Mouse (Mus musculus) gonadal fat pad, adult 2 months (tissue): ENCODE data around the gene Pik3cb. TPM values are rescaled to one million over a fixed set of nuclear protein-coding genes. Genes with fewer than 3 reads are reported as not detected.

ENCODE experiments used
- DNase-seq: peaks from one replicate; pipeline ENCODE4 v3.0.0-alpha.2; 2012; ENCODE audit warnings: low read depth
- polyA plus RNA-seq: library from polyadenylated mRNA; depleted of rRNA; stranded (reverse); fragments of >200 nt; gene quantifications from 2 replicates; pipeline ENCODE4 v1.2.3, GENCODE M21; 2012

Gene Pik3cb
- polyA plus RNA-seq, 1 experiment, result 7.7 TPM

DNA sequence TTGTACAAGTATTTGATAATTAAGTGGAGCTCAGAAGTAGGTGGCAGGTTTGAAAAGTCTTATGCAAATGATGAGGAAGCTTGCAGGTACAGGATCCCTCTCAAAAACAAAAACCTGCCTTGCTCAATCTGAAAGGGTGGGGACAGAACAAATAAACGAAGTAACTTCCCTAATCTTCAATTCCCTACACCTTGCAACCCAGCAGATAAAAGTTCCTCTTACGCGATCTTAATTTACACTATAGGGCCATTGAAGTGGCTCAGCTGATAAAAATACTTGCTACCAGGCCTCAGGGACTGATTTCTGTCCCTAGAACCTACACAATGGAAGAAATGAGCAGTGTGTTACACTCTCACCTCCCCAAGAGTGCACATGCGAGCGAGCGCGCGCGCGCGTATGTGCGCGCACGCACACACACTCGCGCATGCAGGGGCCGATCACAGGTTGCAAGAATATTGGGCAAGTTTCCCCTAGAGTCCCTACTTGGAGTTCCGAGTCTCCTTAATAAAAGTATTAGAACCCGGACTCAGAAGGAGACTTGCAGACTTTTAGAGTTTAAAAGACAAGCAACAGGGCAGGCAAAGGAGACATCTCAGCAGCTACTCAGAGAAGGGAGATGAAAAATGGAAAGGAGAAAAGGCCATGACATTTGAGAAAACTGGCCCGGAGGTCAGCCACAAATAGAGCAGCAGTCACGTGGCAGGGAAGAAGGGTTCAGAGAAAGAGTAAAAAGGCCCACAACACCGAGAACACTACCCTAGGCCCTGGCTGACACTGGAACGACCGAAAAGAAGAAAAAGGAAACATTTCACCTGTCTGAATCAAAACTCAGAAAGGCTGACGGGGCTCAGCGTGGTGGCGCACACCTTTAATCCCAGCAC, 6.7 kb upstream of the Pik3cb start:
- no peak for DNase-seq

DNA sequence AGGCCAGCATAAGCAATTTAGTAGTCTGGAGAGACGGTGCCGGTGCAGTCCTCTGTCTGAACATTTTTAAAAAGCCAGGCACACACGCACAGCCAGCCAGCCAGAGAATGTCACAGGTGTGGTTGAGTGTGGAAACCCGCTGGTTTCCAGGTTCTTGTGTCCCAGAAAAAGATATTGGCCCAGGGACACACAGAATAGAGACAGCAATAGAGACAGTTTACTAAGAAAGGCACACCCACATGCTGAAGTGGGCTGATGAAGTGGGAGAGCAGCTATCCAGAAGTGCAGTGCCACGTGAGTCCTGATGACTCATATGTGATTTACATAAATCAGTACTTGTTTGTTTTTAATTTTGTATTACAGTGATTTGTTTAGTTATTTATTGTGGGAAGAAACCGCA, 5.3 kb upstream of the Pik3cb start:
- no peak for DNase-seq

DNA sequence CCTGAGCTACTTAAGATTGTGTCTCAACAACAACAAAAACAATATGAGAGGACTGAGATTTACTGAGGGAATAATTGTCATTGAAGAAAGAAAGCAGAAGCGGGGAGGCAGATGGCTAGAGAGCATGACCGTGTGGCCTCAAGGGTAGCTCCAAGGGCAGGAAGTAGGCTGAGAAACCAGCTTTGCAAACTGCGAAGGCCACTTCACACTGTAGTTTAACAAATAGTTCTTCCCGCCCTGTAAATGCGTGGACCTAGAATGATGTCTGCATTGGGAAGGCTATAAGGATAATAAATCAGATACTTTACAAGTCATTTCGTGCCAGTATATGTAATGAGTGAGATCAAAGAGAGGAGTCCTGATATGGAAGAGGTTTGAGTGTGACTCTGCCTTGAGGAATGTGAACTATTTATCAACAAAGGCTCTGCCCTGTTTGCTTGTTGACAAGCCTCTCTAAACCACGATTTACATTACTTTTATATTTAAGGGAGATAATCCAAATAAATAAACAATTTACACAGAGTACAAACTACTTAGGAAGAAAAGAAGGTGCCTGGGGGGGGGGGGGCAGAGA, 4.1 kb upstream of the Pik3cb start:
- DNase-seq, result no peak

DNA sequence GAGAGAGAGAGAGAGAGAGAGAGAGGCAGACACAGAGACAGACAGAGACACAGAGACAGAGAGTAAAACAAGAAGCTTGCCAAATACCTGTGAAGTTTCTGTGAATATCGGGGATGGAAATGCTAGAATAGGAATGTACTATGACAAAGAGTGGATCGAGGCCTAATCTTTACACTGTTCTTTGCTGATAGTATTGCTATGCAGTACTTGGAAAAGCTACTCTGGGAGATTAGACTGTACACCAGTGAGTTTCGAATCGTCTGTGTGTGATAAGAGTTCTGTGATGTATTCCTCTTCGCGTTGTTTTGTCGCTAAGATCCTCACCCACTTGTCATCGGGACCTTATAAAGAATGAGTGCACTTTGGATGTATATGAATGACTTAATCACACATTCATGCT, 1.2 kb upstream of the Pik3cb start:
- DNase-seq, result no peak

DNA sequence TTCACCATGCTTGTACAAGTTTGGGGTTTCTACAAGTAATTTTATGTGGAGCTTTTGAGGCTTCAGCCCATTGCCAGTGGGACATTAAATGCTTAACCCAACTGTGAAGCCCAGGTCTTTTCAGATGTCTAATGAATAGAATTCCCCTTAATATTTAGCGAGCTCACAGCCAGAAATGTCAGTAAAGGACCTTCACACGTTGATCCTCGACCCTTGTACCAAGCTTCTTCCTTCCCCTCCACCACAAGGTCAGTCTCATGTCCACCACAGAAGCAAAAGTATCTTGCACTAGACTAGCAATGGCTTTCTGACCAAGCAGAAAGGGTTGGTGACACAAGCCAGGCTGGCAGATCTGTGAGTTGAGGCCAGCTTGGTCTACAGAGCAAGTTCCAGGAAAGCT, 750 bp upstream of the Pik3cb start:
- no peak for DNase-seq

DNA sequence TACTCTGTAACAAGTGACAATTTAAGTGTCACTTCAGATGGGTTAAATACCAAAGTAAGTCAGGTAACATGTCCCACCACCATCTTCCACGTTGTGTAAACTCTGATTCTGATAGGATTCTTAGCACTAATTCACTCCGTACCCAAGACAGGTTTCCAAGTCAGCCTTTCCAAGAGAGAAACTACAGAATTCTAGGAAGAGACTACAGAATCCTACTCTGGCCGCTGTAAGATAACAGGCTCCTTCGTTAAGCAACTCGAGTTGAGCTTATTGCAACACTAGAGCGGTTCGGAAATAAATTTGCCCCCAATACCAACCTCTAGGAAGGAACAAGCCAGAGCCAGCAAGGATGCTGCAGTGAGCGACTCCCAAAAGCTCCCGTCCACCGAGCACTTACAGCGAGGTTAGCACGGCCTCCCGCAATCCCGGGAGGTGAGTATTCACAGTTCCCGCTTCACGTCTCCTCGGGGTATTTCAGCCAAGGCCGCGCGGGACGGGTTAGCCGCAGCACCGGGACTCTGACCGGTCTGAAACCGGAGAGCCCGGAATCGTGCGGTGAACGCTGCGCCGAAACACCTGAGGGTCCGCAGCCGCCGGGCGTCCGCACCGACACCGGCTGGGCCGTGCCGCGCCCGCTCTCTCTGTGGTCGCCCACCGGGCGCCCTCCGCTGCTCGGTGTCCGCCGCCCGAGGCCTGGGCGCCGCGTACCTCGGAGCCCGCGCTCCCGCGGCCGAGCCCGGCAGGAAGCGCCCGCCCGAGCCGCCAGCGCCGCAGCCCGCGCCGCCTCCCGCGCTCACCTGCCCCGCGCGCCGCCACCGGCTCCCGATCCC, 1.0 kb downstream of the Pik3cb start:
- DNase-seq, result no peak

DNA sequence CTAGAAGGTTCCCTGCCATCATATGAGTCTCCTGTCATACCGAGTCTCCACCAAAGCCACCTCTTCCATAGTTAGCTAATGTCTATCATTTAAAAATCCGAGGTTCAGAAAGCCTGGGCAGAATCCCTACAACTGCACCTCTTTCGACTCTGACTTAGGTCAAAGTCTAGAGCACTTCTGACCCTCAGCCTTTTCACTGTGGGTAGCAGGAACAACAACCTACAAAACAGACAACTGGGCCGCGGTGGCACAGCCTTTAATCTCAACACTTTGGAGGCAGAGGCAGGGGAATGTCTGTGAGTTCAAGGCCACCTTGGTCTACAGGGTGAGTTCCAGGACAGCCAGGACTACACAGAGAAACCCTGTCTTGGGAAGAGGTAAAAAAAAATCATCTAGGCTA, 3.1 kb downstream of the Pik3cb start:
- DNase-seq, result no peak

DNA sequence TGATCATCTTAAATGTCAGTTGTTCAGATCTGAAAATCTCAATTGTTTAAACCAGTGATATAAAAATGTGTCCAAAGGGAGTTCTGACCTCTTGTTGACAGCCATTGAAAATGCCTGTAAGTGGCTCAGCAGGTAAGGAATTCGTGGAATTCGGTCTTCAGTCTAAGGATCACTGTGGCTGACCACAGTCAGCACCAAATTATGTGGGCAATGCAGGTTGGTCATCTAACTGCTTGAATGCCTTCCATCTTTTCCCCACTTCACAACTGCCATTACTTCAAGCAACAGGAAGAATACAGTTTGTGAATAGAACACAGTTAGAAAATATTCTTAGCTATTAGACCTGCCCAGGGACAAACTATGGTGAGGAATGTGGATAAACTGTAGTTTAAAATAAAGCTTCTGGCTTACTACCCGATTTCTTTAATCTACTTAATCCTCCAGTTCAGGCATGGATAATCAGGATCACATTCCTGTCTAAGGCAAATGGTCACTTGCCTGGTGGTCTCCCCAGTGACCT, 8.4 kb downstream of the Pik3cb start:
- no peak for DNase-seq

DNA sequence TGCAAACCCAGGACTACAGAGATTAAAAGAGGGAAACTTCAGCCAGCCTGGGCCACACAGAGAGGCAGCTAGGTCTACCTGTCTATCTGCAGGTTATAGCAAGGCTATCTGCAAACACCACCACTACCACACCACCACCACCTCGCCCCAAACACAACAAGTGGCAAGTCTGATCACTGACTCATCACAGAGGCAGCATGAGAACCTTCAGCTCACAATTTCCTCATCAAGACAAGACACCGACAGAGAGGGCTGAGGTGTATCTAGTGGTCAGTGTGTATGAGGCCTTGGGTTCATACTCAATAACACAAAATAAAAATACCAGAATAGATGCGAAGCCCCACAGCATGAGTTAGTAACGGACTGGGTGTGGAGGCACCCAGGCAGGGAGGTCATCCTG, 9.3 kb downstream of the Pik3cb start:
- no peak for DNase-seq

DNA sequence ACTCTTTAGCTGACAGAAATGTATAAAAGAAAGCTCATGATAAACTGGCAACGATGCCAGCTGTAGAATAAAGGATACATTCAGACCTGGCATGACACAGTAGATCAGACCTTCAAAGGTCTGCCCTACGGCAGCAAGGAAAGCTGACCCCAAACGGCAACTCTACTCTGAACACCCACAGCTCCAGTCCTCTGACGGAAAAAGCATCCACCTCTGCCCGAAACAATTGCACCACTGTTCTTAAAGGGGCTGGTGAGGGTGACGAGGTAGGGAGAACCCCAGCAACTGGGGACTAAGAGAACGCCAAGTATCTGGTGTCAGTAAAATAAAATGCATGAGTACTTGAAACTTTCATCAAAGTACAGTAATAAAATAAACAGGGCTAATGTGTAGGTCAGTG, 12.8 kb downstream of the Pik3cb start:
- DNase-seq, result no peak

DNA sequence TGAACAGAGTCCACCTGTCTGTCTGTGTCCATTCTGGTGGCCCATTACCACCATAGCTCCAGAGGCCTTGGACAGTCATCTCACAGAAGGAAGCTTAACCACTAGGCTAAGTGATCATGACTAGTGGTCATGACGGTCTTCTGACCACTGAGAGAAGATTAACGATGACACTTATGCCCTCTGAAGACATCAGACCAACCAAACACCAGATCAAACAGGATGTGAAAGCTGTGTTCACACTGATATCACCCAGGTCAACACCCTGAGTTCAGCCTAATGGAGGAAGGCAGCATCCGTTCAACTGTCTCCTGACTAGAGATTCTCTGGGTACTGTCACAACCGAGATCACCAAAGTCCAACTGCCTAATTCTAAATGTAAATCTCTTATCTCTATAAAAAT, 17.7 kb downstream of the Pik3cb start:
- DNase-seq, result no peak

DNA sequence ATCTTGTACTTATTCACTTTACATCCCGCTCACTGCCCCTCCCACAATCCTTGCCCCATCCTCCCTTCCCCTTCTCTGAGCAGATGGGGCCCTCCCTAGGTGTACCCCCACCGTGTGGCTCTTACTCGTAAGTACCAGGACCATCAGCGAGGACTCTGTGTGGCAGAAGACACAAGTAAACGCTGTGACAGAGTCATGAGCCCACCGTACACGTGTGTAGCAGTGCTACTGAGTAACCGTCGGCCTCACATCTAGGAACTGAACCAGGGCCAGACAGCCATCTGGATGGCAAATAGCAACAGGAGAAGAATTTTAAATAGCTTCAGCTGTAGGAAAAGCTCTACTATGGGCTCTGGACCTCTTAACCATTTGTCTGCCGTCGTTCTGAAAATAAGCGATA, 28.0 kb downstream of the Pik3cb start:
- DNase-seq, result no peak

DNA sequence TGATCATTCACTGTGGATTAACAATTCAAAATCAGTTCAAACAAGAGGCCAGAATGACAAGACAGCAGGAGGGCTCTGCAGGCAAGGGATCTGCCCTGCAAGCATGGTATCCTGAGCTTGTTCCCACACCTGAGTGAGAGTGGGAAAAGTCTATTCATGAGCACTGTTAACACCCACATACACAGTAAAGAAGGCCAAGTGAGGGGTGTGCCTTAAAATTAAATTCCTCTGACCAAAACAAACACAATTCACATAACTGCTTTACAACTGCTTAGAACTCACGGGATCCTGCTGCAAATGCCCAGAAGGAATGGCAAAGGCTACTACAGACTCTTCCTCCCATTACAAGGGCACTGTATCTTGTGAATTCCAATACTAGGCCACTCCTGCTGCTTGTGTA, 29.3 kb downstream of the Pik3cb start:
- DNase-seq, result no peak

DNA sequence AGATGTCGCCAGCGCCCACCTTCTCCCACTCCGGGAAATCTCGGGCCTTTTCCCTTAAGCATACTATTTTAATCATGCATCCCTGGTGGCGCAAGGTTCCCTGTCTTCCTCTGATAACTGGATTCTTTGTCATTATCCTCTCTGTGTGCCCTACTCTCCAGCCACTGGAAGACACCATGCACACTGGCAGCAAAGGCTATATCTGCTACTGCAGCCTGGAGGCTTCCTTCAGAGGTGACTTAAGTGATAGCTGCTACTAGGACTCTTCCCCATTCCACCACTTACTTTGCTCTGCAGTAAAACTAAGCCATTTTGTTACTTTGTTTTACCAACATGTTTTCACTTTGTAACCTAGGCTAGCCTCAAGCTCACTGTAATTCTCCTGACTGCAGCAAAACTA, 30.2 kb downstream of the Pik3cb start:
- DNase-seq, result no peak

DNA sequence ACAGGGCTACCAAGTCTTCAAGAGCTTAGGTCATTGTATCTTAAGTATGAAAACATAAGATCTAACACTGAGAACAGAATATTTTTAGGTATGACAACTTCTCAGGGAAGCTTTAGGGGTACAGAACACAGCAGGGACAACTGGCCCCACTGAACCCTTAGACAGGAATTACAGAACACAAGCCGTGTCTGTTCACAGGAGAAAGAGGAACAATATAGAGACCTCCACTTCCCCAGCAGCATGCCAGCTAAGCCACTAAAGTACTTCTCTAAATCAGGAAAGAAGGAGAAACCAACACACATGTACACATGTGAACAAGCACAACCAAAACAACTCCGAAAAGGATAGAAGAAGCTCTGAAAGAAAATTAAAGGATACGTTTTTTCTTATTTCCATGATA, 30.8 kb downstream of the Pik3cb start:
- no peak for DNase-seq

DNA sequence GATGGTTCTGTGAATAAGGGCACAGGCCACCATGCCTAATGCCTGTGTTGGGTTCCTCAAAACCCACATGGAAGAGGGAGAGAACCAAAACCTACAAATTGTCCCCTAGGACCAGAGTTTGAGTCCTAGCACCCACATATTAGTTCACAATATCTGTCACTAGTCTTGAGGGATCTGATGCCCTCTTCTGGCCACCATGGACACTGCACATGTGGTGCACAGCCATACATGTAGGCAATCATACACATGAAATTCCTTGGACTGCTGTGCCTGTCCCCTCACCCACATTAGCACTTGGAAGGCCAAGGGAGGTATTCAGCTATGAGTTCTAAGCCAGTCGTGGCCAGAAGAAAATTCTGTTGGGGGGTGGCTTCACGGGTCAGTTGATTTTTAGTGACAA, 36.0 kb downstream of the Pik3cb start:
- no peak for DNase-seq

DNA sequence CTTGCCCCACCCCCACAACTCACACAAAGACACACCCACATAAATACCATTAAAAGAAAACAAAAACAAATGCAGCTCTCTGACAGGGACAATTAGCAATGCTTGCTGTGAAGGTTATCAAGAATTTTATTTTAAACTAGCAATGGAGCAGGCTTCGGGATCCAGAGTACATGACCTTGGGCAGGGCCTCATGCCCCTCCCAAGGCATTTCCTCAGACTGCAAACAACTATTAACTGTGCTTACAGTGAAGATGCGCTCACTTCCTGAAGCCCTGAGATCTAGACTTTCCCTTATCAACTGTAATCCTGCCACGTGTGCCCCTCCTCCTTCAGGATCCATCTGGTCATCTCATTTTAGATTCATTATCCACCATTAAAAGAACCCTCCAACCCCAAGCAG, 36.6 kb downstream of the Pik3cb start:
- no peak for DNase-seq

DNA sequence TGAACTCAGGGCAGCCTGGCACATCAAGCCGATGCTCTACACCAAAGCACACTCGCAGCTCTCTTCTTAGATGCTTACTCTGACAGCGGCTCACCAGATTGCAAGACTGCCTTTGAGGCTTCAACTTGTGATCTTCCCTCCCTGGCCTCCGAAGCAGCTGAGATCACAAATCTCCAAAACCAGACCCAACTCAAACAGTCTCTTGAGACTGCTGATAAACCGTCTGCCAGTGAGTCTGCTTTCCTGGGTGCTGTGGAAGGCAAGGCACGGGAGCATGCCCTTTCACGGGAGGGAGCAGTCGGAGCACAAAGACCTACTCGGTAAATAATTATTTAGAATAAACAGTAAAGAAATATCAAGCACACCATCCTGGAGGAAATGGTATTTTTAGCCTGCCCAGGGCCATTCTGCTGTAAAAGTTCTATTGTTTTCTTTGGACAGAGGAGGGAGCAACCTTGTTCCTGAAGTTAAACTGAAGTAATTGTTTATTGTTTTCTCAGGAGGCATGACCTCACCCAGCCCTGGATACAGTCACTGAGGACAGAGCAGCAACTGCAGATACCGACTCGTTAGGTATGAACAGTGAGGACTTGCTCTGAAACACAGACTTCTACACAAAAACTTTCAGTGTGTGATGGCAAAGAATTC, 41.8 kb downstream of the Pik3cb start:
- DNase-seq, result no peak

DNA sequence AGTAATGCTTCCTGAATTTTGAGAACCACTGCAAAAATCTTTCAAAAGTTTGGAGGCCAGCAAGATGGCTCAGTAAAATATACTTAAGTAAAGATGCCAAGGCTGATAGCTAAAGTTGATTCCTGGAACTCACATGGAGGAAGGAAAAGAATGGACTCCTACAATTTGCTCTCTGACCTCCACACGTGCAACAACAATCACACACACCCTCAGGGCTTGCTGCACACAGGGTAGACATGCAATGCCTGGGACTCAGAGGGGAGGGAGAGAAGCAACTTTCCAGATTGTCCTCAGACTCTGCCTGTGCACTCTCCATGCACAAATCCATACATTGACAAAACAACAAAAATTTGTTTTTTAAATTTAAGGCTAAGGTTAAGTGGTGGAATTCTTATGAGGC, 42.8 kb downstream of the Pik3cb start:
- DNase-seq, result no peak

DNA sequence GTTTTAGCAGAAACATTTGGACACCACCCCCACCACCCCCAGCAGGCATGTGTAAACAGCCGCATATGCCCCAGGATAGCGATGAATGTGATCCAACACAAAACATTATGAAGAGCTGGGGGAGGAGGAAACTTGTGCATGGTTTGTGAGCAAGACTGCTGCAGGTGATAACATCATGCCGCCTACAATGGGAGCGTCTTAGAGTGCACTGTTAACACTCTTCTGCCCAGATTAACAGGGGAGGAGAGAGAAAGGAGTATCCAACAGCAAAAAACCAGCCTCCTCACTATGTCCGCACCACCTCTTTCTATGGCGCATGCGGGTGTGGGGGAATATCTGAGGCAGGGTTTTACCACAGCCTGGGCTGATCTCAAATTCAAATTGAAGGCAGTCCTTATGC, 45.2 kb downstream of the Pik3cb start:
- no peak for DNase-seq

DNA sequence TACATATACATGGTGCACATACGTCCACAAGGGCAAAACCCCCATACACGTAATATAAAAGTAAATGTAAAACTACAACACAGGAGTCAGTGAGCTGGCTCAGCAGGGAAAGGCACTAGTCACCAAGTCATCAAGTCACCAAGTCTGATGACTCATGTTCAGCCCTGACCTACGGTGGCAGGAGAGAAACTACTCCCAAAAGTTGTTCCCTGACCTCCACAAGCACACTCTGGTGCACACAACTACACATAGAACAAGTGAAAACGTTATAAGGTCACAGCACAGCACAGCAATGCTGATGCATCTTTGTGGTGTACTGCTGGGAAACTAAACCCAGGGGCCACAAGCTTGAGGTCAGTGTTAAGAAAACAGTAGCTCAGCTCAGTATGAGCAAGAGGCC, 49.9 kb downstream of the Pik3cb start:
- no peak for DNase-seq

DNA sequence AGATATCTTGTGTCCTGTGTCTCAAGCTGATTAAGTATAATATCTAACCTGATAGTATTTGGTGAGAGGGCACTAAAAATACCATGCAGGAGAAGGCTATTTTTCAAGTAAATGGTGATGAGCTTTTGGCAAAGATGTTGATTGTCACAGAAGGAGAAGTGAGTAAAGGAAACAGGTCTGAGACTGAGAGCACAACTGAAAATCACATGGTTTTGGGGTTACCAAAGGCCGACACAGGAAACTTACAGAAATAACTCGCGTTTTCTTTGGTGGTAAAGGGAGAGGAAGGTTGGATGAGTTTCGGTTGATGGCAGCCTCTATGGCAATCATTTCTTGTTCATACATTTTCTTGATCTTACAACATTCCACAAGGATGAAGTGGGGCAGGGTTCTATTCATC, 50.5 kb downstream of the Pik3cb start:
- DNase-seq, result no peak
